Mouse (Mus musculus) urinary bladder, postnatal 4 days (tissue): ENCODE data around the gene Hrg.
"Not testable (repeated sequence)": the region's sequence is repeated elsewhere in the genome, so short reads cannot be mapped to it uniquely, and the experiment has no call there.

ENCODE experiments used
- DNase-seq, 2 experiments: peaks; one replicate each; pipeline ENCODE4 v3.0.0; 2021 to 2022; ENCODE audit warnings: low spot score in 2 of 2

Hrg gene

GRCm38 (mm10) chr16:22961073-22961472, 10.2 kb downstream of the Hrg start:
- DNase-seq = no peak

GRCm38 (mm10) chr16:22962256-22962655, 11.4 kb downstream of the Hrg start:
- no peak for DNase-seq

GRCm38 (mm10) chr16:22963293-22963692, 12.4 kb downstream of the Hrg start:
- no peak for DNase-seq

GRCm38 (mm10) chr16:22967383-22968030, 16.6 kb downstream of the Hrg start:
- no peak for DNase-seq

GRCm38 (mm10) chr16:22996951-22997350, 46.1 kb downstream of the Hrg start:
- not testable (repeated sequence) for DNase-seq
